Mouse (Mus musculus): ENCODE results near the gene Gm6169.
A peak's percentile ranks its signal among the peaks of the same experiment; 100 is the strongest.
"Not testable (repeated sequence)": the region's sequence is repeated elsewhere in the genome, so short reads cannot be mapped to it uniquely, and the experiment has no call there.

The Gm6169 gene

GRCm38 (mm10) chr13:97068151-97068550 lies 30.9 kb downstream of the Gm6169 start:
- DNase-seq (ENCODE audit: low spot score) = no peak

DNA sequence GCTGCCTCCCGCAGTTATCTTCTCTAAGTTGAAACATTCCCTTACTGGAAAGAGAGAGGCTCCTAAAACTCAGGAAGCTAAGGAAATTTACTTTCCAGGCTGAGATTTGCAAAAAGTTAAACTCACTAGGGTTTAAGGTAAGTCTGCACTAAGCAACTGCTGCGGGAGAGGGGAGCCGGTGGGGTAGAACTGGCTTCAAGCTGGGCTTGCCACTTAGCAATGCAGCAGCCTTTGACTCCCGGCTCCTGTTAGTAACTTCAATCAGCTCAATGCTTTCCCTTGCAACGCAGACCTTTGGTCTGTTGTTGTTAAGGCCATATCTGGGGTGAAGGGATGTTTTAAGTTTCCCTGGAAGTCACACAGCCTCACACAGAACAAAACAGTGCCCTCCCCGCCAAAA lies 31.3 kb downstream of the Gm6169 start:
- no peak for DNase-seq (ENCODE audit: low spot score)

- DNase-seq (ENCODE audit: low spot score) = no peak
These were observed 32.1 kb downstream of the Gm6169 start, which contains the start of gene Fam169a for GRCm38 (mm10) chr13:97066649-97067550. TSS of gene Fam169a (plus strand) at chr13:97067286.

DNA sequence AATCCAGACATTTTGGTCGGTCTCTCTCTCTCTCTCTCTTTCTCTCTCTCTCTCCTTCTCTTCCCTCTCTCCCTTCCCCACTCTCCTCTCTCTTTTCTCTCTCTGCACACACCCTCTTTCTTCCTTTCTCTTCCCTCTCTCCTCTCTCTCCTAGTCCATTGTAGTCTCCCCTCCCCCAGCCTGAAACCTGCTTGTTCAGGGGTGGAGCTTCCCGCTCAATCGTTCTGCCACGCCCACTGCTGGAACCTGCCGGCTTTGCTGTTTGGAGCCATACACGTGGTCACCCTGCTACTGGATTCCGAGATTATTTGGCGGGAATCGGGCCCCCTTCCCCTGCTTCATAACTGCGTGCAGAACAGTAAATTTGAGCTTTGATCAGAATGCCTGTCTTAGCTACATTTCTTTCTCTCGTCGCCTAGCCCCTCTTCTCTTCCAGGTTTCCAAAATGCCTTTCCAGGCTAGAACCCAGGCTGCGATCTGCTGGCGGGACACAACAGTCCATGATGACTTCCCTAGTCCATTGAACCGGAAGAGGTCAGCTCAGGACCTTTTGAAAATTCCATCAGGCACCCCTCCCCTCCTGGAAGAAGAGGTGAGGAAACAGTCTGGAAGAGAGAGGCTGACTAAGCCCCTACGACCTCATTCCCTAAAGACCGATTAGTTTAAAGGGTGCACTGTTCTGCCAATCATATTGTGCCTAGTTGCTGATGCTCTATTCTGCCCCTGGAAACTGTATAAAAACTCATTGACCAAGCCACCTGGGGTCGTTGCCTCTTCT lies 34.0 kb downstream of the Gm6169 start:
- not testable (repeated sequence) for DNase-seq (ENCODE audit: low spot score)

- DNase-seq (ENCODE audit: low spot score) = no peak
These were observed 34.6 kb downstream of the Gm6169 start for GRCm38 (mm10) chr13:97064413-97064812.

DNA sequence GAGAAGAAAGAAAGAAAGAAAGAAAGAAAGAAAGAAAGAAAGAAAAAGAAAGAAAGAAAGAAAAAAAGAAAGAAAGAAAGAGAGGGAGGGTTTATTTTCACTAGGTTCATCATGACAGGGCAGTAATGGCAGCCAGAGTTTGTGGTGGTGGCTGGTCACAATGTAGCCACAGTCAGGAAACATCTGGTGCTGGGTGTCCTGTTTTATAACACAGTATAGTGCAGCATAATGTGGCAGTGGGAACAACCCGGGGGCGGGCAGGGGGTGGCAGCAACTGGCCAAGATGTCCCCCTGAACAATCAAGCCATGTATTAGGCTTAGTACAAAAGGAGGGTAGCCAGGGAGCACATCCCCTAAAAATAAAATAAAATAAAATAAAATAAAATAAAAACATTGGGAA lies 35.6 kb downstream of the Gm6169 start:
- no peak for DNase-seq (ENCODE audit: low spot score)

- no peak for DNase-seq (ENCODE audit: low spot score)
These were observed 36.9 kb downstream of the Gm6169 start for GRCm38 (mm10) chr13:97062151-97062550.

GRCm38 (mm10) chr13:97060331-97060730 lies 38.7 kb downstream of the Gm6169 start:
- no peak for DNase-seq (ENCODE audit: low spot score)

- no peak for DNase-seq (ENCODE audit: low spot score)
These were observed 39.3 kb downstream of the Gm6169 start for GRCm38 (mm10) chr13:97059746-97060145.

DNA sequence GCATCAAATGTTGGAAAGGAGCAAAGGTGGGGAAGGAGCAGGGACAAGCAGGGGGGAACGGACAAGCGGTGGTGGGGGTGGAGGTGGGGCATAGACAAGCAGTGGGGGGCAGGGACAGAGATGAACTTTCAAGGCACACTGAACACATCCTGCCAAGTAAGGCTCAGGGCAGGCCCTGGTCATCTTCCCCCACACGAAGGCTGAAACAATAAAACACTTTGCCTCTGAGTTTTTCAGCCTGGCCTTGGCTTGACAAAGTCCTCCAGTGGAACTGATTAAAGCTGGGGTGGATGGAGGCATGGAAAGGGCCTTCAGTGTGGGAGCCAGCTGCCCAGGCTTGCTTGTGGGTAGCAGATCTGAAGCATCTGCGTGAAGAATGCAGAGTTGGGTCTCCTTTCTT lies 41.2 kb downstream of the Gm6169 start:
- no peak for DNase-seq (ENCODE audit: low spot score)

- DNase-seq (ENCODE audit: low spot score) = no peak
These were observed 45.2 kb downstream of the Gm6169 start for GRCm38 (mm10) chr13:97053844-97054243.

- peak; percentile 38 for DNase-seq (ENCODE audit: low spot score)
These were observed 46.4 kb downstream of the Gm6169 start for GRCm38 (mm10) chr13:97052667-97053066.

DNA sequence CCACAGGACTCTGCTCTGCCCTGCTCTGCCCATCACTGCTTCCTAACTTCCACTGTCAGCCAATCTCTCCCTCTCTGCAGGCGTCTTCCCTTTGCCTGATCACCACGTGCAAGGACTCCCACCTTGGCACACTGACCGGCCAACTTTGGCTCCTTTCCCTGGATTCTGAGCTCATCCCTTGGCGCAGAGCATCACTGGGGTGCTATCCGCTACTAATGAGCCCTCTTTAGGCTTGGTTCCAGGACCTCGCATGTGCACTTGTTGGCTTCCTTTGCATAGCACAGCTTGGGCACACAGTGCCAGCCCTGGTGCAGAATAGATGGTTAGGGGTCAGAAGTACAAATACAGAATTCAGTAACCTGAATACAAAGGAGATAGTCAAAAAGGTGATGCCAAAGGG lies 47.9 kb downstream of the Gm6169 start:
- no peak for DNase-seq (ENCODE audit: low spot score)
